Mouse (Mus musculus): ENCODE data around the gene Gm10229.
"Not testable (repeated sequence)": the region's sequence is repeated elsewhere in the genome, so short reads cannot be mapped to it uniquely, and the experiment has no call there.

Gene Gm10229

GRCm38 (mm10) chr16:89014984-89015383, at the start of gene Gm10229:
Gene Gm10229, plus strand, starts transcription at chr16:89015284.
- not testable (repeated sequence) for DNase-seq

- DNase-seq = no peak
Observed at GRCm38 (mm10) chr16:89010659-89011058, 4.4 kb upstream of the Gm10229 start, which contains the start of gene Krtap22-2. Gene Krtap22-2, minus strand, starts transcription at chr16:89010759.

GRCm38 (mm10) chr16:89013973-89014372, 1.1 kb upstream of the Gm10229 start:
- DNase-seq = no peak

- not testable (repeated sequence) for DNase-seq
Observed at GRCm38 (mm10) chr16:89031399-89031798, 16.3 kb downstream of the Gm10229 start, which contains the start of gene Krtap6-1. Gene Krtap6-1, plus strand, starts transcription at chr16:89031699.

- DNase-seq = not testable (repeated sequence)
Observed at GRCm38 (mm10) chr16:89041372-89041771, 26.3 kb downstream of the Gm10229 start, which contains the start of gene Gm10228. Gene Gm10228, minus strand, starts transcription at chr16:89041472.

- no peak for DNase-seq
Observed at GRCm38 (mm10) chr16:89047783-89048182, 32.7 kb downstream of the Gm10229 start, which contains the start of gene Krtap6-5. Gene Krtap6-5, minus strand, starts transcription at chr16:89047883.

- not testable (repeated sequence) for DNase-seq
Observed at GRCm38 (mm10) chr16:89063902-89064301, 48.8 kb downstream of the Gm10229 start, which contains the start of gene 1110025L11Rik. Gene 1110025L11Rik, minus strand, starts transcription at chr16:89064002.
